Mouse (Mus musculus): ENCODE results near the gene 2210016F16Rik.
A peak's percentile ranks its signal among the peaks of the same experiment; 100 is the strongest.
"Not testable (repeated sequence)": the region's sequence is repeated elsewhere in the genome, so short reads cannot be mapped to it uniquely, and the experiment has no call there.

Gene 2210016F16Rik

DNA sequence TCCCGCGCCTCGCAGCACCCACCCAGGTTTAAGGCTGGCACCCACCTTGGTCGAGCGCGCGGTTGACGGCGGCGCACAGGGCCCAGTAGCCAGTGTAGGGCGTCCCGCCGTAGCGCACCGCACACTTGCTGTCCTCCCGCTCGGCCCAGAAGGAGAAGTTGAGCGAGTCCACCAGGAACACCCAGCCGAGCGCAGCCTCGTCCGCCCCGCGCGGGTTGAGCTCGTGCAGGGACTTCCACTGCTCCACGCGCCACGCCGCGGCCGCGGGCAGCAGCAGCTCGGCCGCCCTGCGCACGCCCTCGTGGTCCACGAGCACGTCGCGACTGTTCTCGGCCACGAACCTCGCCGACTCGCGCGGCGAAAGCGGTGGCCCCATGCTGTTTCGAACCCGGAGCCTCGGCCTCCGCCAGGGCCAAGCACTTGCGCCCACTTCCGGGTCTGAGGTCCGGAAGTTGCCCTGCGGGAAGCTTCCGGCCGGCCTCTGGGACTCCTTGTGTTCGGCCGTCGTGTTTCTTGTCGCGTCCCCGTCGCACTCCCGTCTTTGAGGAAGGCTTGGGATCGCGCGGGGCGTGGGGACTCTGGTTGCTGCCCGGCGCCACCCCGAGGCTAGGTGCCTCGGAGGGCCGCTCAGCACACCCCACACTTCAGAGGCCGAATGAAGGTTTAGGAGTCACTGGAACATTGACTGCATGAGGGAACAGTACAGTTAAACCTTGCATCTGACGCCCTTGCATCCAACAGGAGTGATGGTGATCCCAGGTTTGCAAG, at the start of gene 2210016F16Rik:
Gene 2210016F16Rik (minus strand): TSS at position 447 of the 768 bp plus-strand sequence.
- peak; percentile 30 to 68 for DNase-seq (ENCODE audit: low spot score in 2 of 2)

DNA sequence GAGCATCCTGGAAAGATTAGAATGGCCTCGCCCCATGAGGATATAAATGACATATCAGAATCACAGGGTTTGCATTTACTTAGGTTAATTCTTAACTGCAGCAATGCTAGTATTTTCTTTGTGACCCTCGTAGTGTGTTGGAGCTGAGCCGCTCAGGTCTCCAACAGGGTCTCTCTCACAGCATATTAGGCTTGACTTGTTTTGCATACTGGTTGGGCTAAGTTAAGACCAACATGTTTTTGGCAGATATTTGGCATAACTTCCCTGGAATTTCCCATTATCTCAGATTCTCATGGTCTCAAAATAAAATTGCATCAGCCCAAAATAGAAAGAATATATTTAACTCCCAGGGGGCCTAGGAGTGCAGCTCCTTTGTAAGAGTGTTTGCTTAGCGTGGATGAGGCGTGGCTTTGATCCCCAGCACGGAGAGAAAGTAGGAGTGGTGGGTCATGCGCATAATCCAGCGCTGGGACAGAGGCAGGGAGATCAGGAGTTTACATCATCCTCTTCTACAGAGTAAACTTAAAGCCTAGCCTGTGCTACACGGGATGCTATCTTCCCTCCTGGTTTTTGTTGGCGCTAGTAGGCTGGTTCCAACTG, 38.1 kb upstream of the 2210016F16Rik start:
- DNase-seq (ENCODE audit: low spot score in 2 of 2) = no peak

DNA sequence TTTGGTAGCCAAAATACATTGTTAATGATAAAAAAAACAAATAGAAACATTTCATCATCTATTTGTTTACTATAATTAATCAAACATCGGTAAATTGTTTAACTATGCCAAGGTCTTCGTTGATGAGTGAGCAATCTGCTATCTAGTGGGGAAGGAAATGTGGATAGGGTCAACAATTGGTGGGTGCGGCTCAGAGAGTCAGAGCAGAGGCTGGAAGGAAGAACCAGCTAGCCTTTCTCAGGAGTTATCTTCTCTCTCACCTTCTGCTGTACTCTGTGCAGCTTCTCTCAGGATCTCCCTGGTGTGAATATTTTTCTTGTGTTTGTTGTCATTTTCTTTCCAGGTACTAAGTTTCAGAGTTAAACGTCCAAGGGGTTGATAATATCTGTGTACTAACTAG, 37.2 kb upstream of the 2210016F16Rik start:
- DNase-seq (ENCODE audit: low spot score in 2 of 2) = no peak

DNA sequence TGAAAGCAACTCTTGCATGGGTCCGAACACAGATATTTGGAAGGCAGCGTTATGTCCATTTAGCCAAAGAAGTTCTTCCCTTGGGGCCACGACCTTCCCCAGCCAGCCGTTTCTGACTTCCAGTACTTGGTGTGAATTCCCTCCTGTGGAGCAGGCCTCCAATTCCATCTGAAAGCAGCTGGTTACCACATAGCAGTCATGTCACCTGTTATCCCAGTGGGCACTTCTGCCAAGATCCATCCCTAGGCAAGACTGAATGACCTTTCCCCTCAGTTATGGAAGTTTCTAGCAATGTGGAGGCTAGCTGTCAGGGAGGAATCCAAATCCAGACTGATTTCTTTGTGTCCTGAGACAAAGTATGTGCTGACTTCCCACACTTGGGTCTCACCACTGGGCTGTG, 36.0 kb upstream of the 2210016F16Rik start:
- no peak for DNase-seq (ENCODE audit: low spot score in 2 of 2)

DNA sequence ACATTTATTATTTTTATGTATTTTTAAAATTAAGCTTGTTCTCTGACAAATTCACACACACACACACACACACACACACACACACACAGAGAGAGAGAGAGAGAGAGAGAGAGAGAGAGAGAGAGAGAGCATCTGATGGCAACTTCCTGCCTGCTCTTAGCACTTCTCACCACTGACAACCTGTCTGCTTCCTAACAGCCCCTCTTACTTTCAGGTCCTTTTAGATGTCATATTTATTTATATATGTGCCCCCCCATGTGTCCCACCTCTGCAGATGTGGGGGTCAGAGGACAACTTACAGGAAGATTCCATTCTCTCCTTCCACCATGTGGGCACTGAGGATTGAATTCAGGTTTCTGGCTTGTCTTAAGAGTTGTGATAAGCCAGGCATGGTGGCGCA, 34.2 kb upstream of the 2210016F16Rik start:
- DNase-seq (ENCODE audit: low spot score in 2 of 2) = no peak

DNA sequence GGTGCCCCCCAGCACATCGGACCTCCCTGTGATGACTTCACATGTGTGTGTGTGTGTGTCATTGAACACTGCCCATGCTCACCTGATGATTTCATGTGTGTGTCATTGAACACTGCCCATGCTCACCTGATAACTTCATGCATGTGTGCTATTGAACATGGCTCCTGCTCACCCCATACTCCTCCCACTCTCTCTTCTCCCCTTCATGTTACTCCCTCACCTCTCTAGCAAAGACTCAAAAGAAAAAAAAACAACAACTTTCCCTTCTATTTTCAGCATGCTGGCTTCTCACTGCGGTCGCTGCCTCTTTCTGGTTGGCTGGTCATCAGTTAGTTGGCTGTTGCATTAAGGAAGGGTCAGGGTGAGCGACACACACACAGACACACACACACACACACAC, 33.6 kb upstream of the 2210016F16Rik start:
- no peak for DNase-seq (ENCODE audit: low spot score in 2 of 2)

DNA sequence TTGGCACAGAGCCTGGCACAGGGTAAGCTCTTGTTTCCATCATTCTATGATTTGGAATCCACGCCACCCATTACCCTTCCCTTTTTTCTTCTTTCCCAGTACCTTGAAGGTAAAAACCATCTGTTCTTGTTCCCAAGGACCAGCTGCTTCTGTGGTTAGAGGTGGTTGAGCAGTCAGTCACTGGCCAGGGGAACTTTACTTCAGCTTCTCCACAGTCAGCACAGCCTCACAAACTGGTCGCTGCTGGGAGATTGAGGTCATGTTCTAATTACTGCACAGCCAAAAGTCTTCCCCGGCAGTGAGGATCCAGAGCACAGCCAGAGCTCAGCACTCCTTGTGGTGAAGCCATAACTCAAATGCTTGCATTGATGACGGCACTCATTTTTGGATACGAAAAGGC, 30.8 kb upstream of the 2210016F16Rik start:
- DNase-seq (ENCODE audit: low spot score in 2 of 2) = no peak

DNA sequence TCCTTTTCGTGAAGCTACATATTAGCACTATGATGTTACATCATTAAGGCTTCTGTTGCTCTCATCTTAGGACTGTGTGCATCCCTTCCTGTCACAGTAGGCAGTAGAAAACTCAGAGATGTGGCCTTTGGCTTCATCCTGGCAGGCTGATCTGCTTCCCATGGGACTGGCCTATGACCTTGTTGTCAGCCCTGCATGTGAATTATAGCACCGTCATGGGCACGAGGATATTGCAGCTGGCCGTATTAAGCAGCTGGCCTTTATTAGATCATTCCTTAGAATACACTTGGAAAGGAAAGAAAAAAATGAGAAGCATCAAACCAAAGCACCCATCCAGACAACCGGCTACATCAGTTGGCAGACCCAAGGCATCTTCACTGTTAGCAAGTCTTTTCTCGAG, 30.3 kb upstream of the 2210016F16Rik start:
- no peak for DNase-seq (ENCODE audit: low spot score in 2 of 2)

DNA sequence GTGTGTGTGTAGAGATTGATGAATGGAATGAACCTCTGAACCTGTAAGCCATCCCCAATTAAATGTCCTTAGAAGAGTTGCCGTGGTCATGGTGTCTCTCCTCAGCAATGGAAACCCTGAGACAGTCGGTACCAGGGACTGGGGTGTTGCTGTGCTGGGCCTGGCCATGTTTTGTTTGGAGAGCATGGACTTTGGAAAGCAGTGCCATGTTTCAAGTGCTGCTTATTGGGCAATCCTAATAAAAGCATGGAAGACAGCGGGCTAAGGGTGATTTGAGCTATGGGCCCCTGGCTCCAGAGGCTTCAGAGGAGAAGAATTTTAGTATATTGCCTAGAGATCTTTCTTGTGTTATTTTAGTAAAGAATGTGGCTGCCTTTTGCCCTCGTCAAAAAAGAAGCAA, 26.0 kb upstream of the 2210016F16Rik start:
- no peak for DNase-seq (ENCODE audit: low spot score in 2 of 2)

DNA sequence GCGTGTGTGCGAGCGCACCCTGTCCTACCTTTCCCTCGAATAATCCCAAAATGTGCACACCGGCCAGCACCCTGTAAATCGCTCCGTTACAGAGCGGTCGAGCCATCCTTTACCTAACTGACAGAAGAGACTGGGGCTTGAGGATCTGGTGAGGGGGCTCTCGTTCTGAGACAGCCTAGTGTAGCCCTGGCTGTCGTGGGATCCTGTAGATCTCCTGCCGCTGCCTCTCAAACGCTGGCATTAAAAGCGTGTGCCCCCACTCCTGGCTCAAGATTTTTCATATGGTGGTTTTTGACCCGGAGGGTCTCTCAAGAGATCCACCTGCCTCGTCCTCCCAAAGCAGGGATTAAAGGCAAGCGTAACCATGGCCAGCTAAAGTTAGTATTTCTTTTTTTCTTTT, 18.2 kb upstream of the 2210016F16Rik start, which contains the start of gene Hnrnpk:
Gene Hnrnpk (minus strand): TSS at position 101 of the 400 bp plus-strand sequence.
- not testable (repeated sequence) for DNase-seq (ENCODE audit: low spot score in 2 of 2)

DNA sequence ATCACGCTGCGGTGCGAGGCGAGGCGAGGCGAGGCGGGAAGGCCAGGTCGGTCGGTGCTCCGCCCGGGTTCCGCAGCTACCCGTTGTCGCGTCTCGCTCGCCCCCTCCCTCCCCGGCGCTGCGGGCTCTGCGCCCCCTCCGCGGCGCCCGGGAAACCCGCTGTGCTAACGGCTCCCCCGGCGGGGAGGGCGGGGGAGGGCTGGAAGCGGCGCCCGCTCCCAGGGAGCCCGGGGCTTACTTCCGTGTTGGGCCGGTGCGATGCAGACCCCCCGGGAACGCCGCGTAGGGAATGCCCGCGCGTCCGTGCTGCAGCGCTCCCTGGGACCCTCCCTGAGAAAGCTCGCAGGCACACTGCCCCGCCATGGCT, 17.7 kb upstream of the 2210016F16Rik start:
- DNase-seq (ENCODE audit: low spot score in 2 of 2) = no peak

DNA sequence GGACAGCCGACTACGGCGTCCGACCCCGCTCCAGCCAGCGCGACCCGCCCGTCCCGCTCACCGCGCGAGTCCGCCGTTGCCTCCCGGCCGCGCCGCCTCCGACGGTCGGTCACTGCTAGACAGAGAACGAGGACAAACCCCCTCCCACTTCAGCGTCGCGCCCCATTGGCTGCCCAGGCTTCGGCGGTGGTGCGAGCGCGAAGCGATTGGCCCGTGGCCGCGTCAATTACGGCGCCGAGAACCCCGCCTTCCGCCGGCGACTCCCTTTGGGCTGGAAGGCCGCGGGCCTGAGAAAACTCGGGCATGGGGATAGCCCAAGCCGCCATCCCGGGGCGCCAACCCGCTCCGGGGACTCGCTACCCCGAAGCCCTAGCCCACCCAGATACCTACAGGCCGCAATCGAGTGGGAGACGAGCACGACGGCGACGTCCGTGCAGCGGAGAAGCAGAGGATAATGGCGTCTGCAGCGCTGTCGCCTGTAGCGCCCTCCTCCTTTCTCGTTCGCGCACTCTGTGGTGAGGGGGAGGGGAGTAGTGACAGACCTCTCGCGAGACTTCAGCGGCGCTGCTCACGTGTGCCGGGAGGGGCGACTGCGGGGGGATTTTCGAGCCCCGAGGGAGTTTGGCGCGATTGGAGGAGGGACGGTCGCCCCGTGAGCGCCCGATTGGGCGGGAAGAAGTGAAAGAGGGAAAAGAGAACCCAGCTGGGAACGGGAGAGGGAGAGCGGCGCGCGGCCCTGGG, 17.1 kb upstream of the 2210016F16Rik start, which contains the start of gene Rmi1:
Gene Rmi1 (plus strand): TSS at position 246 of the 741 bp plus-strand sequence.
- DNase-seq (ENCODE audit: low spot score in 2 of 2) = peak; percentile 97 to 98

DNA sequence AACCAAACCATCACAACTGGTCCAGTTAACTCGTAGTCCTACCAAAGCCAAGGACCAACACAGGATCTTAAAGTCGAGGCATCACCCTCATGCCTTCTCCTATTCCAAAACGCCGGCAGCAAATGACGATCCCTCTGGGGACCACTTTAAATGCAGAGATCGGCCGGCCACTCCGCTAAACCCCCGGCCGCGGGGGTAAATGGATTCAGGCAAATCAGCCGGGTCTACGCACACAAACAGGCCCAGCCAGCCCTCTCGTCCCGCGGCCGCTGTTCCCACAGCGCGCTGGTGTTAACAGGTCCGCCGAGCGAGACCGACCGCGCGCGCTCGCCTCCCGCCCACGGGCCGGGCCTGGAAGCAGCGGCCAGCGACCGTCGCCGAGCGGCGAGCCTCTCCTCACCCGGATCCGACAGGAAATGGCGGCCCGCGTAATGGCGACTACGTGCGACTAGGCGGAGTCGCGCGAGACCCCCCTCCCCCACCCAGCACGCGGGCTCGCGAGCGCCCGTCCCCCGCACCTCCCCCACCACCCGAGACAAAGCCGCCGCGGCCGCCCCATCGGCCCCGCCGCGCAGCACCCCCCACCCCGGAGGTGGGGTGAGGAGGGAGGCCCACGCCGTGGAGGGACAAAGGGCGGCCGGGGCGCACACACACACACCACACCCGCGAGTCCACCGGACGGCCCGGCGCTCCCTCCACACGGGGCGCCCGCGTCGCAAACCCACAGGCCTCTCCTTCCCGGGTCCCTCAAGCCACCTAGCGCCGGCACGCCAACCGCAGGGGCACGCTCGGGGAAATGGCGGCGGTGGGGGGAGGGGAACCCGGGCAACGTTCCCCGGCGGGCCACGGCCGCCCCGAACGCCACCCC, 16.3 kb upstream of the 2210016F16Rik start:
- peak; percentile 59 to 82 for DNase-seq (ENCODE audit: low spot score in 2 of 2)

DNA sequence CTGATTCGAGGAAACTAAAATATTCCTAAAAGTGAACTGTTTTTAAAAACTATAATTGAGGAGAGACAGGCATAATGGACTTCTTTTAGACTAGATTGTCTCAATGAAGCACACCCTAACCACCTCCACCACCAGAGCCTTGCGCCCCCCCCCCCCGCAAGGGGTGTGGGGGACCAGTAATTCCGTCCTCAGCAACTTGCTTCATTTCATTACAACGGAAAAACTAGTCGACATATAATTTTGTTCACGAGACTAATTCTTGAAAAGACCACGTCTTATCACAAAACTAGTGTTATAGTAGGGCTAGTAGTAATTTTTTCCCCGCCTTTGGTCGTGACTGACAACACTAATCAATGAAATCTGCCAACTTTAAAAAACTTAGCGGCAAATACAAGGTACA, 15.6 kb upstream of the 2210016F16Rik start:
- DNase-seq (ENCODE audit: low spot score in 2 of 2) = no peak

DNA sequence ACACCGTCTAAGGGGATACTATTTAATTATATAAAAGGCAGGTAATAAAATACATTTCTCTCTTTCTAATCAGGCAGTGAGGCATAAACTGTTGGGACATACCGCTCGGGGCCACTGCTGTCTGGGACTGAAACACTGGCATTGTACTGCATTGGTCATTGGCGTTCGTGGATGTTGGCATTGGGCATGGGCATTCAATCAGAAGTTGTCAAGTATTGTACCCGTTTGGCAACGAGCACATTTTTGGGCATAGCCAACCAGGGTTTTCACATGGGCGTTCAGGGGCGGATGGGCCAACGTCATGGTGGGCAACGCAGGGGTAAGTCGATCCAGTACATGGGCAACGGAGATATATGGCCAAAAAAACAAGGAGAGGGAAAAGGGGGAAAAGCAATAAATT, 12.6 kb upstream of the 2210016F16Rik start:
- DNase-seq (ENCODE audit: low spot score in 2 of 2) = no peak

DNA sequence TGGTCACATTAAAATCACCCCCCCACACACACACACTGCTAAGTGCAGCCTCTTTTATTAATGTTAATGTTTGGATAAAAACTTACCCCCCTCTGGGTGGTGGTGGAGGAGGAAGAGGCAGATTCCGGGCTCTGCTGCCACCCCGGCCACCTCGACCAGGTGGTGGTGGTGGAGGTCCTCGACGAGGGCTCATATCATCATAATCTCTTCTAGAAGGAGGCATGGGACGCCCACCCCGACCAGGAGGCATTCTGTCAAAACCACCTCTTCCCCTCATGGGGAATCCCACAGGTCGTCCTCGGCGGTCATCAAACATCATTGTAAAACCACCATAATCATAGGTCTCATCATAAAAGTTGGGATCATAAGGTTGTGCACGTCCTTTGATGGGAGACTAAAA, 9.4 kb upstream of the 2210016F16Rik start:
- not testable (repeated sequence) for DNase-seq (ENCODE audit: low spot score in 2 of 2)

DNA sequence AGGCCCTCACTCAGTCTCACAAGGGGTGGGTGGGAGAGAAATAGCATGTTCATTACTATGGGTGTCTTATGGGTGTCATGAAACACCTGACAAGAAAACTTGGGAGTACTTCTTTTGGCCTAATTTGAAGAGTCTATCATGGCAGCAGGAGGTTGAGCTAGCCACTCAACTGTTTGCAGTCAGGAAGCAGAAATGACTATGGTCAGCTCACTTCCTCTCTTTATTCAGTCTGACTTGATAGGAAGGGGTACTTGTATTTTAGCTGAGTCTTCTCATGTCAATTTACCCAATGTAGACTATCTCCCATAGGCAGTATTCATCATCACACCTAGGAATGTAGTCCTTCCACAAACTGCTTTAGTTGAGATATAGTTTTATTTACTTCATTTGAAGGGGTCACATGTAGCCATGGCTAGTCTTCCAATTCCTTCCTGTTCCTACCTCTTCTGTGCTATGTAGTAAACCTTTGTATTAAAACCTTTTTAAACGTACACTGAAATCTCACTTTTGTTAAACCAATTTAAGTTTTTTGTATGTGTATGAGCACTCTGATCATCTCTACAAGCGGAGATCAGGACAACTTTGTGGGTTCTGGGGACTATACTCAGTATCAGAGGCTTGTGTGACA, 4.4 kb upstream of the 2210016F16Rik start:
- no peak for DNase-seq (ENCODE audit: low spot score in 2 of 2)

DNA sequence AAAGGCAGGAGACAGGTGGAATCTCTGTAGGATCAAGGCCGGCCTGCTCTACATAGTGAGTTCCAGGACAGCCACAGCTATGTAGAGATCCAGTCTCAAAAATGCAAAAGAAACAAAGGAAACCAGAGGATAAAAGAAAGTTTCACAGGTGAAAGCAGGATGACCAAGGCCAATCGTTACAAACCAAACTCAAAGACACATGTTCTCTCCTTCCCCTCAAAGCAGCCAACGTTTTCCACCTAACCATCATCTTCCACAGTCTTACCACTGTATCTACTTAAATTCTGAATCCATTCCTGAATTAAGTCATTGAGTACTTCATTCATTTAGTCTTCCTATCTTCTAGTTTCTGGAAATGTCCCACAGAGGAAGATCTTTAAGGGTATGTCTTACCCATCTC, 3.4 kb upstream of the 2210016F16Rik start:
- DNase-seq (ENCODE audit: low spot score in 2 of 2) = no peak

DNA sequence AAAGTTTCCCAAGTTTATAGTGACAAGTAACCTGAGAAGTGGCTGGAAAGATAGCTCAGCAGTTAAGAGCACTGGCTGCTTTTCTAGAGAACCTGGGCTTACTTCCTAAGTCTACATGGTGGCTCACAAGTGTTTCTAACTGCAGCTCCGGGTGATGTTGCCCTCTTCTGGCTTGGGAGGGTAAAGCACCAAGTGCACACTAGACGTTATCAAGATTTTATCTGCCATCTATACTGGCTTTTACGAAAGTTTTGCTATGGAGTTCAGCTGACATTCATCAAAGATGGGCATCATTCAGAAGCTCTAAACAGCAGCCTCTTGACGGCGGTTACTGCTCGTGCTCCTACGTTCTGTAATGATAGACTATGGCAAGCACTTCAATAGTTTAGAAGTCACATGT, 2.9 kb upstream of the 2210016F16Rik start:
- peak; percentile 47 to 73 for DNase-seq (ENCODE audit: low spot score in 2 of 2)

DNA sequence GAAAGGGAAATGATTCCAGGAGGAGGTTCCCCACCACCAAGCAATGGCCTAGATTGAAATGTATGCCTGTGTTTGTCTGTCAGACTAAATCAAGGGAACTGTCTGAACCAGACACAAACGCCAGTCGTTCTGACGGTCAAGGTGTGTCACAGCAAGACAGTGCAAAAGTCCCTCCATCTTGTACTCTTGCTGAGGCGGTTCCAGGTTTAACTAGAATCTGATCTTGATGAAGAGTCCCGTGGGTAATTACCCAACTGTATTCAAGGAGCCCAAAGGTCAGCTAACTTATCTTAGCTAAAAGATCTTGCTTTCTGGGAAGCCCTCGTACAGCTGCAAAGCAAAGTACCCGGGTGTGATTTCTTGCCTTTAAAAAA, 509 bp upstream of the 2210016F16Rik start:
- DNase-seq (ENCODE audit: low spot score in 2 of 2) = no peak

DNA sequence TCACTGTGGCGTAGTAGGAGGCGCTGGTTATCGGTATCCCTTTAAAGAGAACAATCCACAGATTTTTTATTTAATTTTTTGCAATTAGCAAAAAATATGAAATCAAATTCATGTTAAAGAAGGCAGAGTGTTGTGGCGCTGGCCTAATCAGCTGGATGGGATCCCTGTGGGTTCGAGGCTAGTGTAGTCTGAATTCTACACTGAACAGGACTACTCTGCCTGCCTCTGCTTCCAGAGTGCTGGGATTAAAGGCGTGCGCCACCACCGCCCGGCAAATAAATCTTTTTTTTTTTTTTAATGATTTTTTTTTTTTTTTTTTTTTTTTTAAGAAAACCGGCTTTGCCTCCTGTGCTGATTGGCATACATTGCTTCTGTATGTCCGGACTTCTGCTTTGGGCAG, 654 bp downstream of the 2210016F16Rik start:
- DNase-seq (ENCODE audit: low spot score in 2 of 2) = no peak
